Mouse (Mus musculus): ENCODE results near the gene Slit1.

Gene Slit1

DNA sequence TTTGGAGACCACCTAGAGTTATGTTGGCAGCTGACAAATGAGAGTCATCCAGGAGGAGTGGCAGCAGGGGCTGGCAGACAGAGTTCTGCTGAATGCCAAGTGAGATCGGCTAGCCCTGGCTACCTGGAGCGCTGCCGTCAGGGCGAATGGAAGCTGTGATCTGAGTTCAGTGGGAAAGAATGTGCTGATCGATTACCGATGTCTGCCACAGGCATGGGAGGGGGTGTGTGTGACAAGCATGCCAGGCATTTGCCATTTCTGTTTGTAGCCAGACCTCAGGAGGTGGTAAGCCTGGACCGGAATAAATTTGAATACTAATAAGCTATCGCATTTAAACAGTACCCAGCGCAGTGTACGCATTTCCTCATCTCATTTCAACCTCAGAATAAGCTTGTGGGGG is 91.5 kb downstream of the Slit1 start:
- no peak for DNase-seq

GRCm38 (mm10) chr19:41649394-41649793 is 94.1 kb downstream of the Slit1 start:
- no peak for DNase-seq

DNA sequence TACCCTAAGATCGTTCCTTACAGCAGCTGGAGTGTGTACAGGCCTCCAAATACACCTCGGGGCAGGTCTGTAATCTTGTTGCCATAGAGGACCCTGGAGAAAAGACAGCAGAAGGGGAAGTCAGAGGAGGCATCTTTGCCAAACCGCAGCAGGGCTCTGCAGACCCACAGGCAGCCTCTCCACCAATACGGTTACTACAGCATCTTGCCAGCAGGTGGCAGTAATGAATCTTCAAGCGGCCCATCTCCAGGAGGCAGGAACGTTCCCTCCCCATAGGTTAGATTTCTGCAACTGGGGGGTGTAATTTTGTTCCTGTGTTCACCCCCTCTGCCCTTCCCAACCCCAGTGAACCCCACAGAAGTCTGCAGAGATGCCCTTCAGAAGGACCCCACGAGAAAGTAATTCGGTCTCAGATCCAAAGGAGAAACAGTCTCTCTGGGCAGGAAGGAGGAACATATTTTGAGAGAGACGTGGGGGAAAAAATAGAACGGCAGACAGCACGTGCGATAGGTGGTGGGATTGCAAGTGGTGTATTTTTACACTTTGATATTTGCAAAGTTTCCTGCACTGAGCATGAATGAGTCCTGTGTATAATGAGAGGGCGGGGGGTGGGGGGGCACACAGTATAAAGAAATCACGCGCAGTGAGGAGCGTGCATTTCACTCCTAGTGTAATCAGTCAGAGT is 96.4 kb downstream of the Slit1 start:
- peak; percentile 71 for DNase-seq

- no peak for DNase-seq
Observed at GRCm38 (mm10) chr19:41643010-41643409, 100.5 kb downstream of the Slit1 start.

- DNase-seq: no peak
Observed at GRCm38 (mm10) chr19:41634999-41635398, 108.5 kb downstream of the Slit1 start.

DNA sequence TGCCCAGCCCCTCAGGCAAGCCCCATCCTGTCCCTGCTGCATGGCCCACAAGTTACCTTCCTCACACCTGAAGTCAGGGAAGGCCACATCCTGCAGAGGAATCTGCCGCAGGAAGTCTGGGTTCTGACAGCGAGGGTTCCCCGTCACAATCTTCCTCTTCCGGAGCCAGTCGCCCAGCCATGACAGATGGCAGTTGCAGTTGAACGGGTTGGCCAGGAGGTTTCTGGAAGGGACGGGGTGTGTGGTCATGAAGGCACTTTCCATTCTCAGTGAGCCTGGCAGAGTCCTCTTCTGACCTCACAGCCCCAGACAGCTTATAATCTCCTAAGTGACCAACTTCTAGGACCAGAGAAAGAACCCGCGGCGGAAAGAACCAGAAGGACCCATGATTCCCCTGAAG is 109.4 kb downstream of the Slit1 start:
- no peak for DNase-seq

- peak; percentile 39 for DNase-seq
Observed at GRCm38 (mm10) chr19:41629532-41629931, 113.9 kb downstream of the Slit1 start.

GRCm38 (mm10) chr19:41628970-41629369 is 114.5 kb downstream of the Slit1 start:
- no peak for DNase-seq

DNA sequence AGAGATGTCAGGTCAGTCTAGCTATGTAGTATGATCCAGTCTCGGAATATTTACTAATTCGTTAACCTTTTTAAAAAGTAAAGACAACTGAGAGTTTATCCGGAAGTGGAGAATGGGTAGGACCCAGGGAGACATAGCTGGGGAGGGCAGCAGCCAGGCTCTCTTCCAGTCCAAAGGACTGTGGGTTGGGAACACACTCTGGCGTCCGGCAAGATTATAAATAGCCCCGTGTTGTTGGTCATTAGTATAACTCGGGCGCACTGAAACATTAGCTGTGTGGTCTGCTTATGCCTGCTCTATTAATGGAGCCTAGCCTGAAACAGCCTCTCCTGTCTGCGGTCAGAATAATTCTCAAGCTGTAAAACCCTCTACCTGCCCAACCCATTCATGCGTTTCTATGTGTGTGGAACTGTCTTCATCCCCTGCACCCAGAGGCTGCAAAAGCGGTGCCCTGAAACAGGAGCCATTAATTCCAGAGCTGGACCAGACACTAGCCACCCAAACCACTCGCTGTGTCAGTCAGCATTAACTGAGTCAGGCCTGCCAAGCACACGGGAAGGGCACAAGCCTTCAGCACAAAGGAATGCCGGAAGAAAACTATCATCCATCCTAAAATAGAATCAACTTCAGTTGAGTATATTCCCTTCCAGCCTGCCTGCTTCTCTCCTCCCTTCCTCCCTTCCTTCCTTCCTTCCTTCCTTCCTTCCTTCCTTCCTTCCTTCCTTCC is 122.9 kb downstream of the Slit1 start:
- DNase-seq: no peak

- DNase-seq: no peak
Observed at GRCm38 (mm10) chr19:41618771-41619385, 124.6 kb downstream of the Slit1 start.

DNA sequence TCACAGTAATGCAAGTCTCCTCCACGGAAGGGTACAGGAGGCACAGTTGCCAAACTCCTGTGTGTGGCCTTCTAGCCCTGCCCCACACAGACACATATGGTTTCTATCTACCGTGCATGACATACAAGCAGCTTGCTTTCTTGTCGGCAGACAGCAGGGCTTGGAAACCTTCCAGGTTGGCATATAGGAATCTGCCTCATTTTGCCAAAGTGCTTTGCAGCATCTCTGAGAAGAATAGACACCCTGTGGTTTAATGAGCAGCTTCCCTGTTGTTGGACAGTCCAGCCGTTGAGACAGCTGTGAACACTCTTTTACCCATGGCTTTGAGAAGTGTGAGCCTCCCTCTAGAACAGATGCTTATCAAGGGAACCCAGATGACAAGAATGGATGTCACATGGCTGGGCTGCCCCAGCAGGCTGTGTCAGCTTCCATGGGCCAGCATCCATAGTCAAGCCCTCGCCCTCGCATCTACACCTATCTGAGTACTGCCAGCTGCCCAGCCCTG is 125.3 kb downstream of the Slit1 start:
- no peak for DNase-seq

DNA sequence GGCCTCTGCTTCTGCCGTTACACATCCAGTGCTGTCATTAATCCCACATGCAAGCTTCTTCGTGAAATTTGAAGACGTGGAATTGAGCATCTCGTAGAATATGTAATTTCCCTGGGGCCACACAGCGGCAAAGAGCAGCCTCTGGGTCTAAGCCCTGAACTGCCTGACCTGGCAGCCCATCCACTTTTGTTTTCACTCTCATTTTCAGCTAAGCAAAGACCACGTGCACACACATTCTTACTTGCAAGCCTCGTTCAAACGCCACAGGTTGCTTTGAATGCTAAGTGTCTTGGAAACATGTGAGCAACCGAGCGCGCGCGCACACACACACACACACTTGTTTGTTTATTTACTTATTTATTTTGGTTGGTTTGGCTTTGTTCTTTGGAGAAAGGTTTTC is 126.4 kb downstream of the Slit1 start:
- no peak for DNase-seq

- no peak for DNase-seq
Observed at GRCm38 (mm10) chr19:41616274-41616673, 127.2 kb downstream of the Slit1 start.

DNA sequence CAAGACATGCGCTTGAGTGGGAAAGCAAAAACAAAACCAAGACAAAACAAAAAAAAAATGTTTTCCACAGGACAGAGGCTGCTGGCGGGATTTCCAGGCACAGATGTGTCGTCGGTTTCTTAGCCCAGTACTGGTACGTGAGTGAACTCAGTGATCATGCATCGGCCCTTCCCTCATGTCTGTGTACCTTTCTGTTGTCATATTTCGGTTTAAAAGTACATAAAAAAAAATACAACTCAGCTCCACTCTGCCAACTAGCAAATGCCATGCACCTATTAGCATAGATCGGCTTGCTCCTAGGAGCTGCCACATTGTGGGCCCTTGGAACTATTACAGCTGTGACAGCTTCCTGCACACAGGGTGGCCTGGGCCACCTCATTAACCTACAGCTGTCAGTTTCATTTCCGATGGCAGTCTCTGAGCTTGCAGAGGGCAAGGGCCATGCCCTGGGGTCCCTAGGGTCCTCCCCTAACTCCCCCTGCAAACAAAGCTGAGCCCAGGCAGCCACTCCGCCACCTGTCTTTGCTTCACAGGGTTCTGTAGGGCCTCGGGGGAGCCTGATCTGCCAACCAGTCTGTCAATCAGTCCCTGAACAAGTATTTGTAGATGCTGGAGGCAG is 127.8 kb downstream of the Slit1 start:
- no peak for DNase-seq

DNA sequence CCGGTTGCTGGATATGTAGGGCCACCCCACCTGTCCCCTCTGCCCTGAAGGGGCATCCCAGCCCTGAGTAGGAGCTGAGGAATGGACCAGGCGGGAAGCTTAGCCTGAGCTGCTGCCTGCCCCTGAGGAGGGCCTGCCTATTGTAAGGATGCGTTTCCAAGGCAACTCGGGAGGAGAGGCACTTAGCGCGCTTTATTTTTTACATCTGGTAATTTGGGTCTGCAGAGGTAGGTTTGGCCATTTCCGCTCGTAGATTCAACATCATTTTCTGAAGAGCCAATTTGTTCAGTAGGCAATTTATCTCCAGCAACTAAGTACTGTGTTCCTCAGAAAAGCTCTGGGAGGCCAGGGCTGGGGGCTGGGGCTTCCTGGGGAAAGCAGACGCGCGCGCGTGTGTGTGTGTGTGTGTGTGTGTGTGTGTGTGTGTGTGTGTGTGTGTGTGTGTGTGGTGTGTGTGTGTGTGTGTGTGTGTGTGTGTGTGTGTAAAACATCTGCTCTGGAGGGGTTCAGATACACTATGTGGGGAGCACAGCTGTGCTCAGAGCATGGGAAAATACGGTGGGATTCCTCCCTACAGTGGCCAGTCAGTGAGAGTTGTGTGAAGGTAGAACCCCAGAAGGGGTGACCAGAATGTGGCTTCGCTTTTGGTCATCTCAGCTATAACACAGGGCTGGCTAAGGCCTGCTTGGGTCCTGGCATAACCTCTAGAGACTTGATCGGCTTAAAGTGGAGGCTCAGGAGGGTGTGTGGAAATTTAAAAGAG is 130.0 kb downstream of the Slit1 start:
- no peak for DNase-seq

DNA sequence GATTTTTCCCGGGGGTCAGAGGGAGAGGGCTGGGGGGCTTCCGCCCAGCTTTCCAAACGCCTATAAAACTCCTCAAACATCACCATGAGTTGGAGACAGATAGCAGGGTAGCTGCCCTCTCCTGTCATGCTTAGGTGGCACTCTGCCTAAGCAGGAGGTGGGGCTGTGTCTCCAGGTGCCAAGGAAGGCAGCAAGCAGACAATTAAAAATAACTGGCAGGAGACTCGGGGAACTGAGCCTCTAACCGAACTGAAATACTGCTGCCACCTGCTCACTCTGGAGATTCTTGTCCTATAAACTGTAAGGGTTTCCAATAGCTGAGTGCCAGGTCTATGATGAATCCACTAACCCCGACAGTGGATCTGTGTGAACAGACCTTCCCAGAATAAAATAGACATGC is 131.8 kb downstream of the Slit1 start:
- no peak for DNase-seq

DNA sequence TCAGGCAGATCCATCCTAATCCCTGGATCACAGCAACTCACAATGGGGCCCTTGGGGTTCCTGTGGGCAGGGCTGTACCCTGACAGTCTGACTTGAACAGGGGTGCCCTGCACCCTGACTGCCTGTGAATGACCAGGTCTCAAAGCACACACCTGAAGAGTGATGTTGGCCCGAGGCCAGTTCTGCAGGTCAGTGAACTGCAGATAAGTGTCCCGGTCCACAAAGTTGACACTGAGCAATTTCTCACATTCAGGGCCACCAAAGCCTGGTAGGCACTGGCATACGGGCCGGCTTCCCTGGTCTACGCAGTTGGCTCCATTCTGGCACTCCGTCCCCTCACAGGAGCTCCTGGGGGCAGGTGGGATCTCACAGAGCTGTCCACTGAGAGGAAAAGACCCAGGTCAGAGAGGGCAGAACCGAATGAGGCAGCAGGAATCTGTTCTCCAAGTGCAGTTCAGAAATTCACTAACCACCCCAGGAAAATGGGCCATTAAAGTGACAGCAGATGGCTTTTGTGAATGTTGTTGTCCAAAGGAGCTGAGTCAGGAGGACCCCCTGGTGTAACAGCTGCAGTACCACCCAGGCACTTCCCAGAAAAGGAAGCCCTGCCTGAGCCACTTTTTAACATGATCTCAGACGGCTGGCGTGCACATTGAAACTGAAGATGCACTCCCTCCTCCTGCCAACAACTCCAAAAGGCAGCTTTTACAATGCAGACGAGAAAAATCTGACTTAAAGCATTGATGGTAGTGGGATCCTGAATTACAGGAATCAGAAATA is 137.1 kb downstream of the Slit1 start:
- no peak for DNase-seq

DNA sequence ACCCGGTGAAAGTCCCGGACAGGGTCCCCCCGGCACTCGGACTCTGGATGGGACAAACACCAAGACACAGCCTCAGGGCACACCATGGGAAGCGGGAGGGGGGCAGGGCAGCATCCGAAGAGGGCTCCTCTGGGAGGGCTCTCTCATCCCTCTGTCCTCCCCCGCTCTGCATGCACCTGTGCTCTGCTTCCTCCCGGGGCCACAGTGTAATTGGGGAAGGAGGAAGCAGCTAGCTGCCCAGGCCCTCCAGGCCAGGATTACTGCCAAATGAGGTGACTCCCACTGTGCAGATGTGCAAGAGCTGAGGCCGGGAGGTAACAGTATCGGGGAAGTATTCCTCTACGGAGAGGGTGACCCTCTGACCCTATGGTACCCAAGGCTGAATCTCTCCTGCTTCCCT is 142.8 kb downstream of the Slit1 start:
- no peak for DNase-seq

- DNase-seq: no peak
Observed at GRCm38 (mm10) chr19:41597170-41597894, 146.1 kb downstream of the Slit1 start.

- DNase-seq: no peak
Observed at GRCm38 (mm10) chr19:41591808-41592207, 151.7 kb downstream of the Slit1 start.

- no peak for DNase-seq
Observed at GRCm38 (mm10) chr19:41589681-41590080, 153.8 kb downstream of the Slit1 start.
